Mouse (Mus musculus) liver, adult 2 months (tissue): ENCODE measurements around the gene B9d1.

Experiments used
- CTCF ChIP-seq: fragments of 200-500 bp; IDR thresholded peaks from 2 replicates; pipeline ENCODE4 v1.5.1; 2011; ENCODE audit warnings: low read depth, low read length, control low read depth
- POLR2A ChIP-seq: fragments of 200-500 bp; IDR thresholded peaks from 2 replicates; pipeline ENCODE4 v1.6.1; 2011; ENCODE audit warnings: low read length, control low read depth; ENCODE audit not compliant: insufficient read depth; ENCODE audit errors: extremely low read depth

GRCm38 (mm10) chr11:61535530-61535929, 30.6 kb downstream of the B9d1 start:
- TF ChIP-seq CTCF (no peak), POLR2A (no peak)
